Mouse (Mus musculus) T-cell, adult 2 months (primary cell): ENCODE measurements around the gene Rab44.
A peak's percentile ranks its signal among the peaks of the same experiment; 100 is the strongest.

Source experiments
- DNase-seq: peaks from one replicate; pipeline ENCODE4 v3.0.0; 2022; ENCODE audit warnings: low spot score

Gene Rab44

DNA sequence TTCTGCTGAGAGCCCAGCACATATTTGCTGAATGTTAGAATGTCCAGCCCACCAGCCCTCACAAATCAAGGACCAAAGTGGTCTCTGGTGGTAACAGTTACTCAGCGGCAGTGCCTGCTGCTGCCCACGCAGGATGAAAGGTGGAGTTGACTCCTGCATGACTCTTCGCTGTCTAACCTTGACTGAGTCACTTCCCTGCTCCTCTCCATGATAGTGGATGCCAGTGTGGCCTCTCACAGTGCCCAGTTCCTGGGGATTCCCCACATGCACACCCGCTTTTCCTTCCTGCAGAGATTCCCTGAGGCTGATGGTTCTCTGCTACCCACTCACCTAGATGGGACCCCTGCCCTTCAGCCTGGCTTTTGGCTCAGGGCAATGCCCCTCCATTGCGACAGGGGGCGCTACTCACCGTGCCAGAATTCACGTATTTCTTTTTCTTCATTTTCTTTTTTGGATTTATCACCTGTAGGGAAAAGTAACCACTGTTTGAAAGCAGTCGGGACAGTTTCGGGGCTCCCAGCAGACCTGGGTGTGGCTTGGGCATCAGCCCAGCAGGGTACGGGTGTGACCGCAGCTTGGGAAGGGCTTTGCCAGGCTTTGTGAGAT lies 55.2 kb downstream of the Rab44 start:
- no peak for DNase-seq

- DNase-seq, result no peak
Measured at GRCm38 (mm10) chr17:29170431-29171000, 56.6 kb downstream of the Rab44 start.

DNA sequence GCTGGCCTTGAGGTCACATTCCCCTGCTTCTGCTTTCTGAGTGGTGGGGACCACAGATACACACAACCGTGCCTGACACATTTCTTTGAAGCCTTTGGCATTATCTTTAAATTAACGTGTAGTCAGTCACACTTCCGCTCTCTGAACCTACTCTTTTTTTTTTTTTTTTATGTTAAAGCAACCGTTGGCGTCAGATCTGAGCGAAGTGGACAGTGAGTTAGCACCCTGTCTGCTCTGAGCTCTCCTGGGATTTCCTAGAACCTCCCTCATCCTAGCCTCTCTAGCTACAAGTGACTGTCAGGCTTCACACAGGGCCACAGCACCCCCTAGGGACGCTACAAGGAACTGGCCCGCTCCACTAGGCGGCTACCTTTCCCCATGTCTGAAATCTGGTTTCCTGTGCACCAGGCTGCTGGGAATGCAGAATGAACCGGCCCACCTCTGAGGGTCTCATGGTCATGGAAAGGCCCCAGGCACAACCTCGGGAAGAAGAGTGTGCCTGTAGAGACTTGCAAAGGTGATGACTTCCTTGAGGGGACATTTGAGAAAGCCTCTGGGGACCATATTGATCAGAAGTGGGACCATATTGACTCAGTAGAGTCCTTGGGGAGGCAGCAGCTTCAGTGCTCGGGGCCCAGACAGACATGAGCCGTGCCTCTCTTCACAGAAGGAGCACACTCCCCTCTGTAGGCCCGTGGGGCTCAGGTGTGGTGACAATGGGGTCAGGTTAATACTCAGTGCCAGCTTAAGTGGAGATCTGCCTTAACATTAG lies 57.2 kb downstream of the Rab44 start:
- peak; percentile 78 for DNase-seq

- peak; percentile 79 for DNase-seq
Measured at GRCm38 (mm10) chr17:29172062-29172461, 58.1 kb downstream of the Rab44 start.

DNA sequence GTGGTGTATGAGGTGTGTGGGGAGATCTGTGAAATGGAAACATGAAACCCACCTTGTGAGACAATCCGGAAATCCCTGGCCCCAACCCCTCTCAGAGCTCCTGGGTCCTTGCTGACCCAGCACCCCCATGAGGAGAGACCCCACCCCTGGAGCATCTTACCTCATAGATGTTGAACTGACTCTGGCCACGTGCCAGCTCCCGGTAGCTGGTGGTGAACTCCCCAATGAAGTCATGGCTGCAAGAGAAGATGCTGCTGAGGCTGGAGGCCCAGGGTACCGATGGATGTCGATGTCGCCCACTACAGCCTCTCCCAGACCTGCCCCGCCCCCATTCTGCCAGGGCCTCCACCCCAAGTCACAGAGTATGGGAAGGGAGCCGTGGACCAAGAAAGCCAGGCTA lies 59.2 kb downstream of the Rab44 start:
- no peak for DNase-seq

DNA sequence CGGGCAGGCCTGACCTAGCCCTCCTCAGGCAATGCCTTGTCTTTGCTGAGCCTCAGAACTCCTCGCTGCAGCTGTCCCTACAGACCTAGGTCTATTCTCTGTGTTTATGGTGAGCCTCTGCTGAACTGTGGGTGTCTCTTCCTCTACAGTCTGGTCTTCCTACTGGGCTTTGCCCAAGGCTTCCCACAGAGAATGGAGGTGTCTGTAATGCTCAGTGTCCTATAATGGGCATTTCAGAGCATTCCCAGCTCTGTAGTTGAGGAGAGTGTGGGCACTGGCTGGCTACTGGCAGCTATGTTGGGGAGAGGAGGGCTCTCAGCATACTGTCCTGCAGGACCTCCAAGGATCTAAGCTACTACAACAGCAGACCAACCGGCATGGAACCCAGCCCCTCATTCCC lies 61.7 kb downstream of the Rab44 start:
- no peak for DNase-seq

- peak; percentile 49 for DNase-seq
Measured at GRCm38 (mm10) chr17:29176391-29177267, 62.7 kb downstream of the Rab44 start.

- DNase-seq, result no peak
Measured at GRCm38 (mm10) chr17:29178503-29179059, 64.6 kb downstream of the Rab44 start.

DNA sequence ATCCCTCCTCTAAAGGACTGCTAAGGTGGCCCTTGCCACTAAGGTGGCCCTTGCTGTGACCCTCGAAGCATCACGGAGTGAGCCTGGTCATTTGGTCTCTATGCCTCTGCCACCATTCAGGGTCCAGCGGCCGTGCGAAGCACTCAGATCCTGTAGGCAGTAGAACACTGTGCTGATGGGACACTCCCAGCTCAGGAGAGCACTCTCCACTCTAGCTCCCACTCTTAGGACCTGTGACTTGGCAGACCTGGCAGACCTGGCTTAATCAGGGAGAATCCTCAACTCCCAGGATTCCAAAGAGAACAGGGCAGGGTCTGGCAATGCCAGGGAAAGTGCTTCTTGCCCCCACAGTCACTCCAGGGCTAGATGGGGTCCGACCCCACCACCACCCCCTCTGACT lies 66.0 kb downstream of the Rab44 start:
- no peak for DNase-seq

- no peak for DNase-seq
Measured at GRCm38 (mm10) chr17:29180406-29181127, 66.6 kb downstream of the Rab44 start.

GRCm38 (mm10) chr17:29181751-29182150 lies 67.8 kb downstream of the Rab44 start:
- DNase-seq, result no peak

- DNase-seq, result no peak
Measured at GRCm38 (mm10) chr17:29183162-29183561, 69.2 kb downstream of the Rab44 start.

- no peak for DNase-seq
Measured at GRCm38 (mm10) chr17:29185376-29186046, 71.6 kb downstream of the Rab44 start.

DNA sequence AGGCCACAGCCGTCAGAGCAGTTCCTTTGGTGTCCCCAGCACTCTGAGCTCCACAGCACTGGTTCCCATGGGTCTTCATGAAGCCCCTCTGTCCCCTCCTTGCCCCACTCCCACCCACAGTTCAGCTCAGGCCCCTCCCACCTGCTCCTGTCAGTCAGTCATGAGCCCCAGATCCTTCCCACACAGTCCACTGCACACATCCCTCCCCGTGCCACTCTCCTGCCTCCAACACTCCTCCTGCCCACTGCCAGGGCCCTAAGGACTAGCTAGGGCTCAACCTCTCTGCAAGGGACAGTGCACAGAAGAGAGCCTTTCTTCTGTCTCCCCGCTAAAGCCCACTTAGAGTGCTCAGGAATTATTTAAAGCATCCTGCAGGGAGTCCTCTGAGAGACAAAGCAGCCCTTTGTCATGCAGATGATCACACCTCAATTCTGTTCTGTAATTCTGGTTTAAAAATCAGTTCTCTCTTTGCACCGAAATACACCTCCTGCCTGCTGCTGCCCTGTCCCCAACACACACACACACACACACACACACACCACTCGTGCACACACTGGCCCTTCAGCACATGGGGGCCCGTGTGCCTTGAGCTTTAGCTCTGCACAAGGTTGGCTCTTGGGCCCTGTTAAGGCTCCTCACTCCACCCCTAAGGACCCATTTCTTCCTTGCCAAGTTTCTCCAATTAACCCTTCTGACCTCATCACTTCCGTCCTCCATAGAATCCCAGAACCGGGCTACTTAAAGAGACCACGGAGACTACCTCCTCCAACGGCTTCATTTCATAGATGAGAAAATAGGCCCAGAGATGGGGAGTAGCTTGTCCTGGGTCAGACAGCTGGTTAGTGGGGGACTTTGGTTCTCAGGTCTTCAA lies 73.3 kb downstream of the Rab44 start:
- DNase-seq, result no peak

DNA sequence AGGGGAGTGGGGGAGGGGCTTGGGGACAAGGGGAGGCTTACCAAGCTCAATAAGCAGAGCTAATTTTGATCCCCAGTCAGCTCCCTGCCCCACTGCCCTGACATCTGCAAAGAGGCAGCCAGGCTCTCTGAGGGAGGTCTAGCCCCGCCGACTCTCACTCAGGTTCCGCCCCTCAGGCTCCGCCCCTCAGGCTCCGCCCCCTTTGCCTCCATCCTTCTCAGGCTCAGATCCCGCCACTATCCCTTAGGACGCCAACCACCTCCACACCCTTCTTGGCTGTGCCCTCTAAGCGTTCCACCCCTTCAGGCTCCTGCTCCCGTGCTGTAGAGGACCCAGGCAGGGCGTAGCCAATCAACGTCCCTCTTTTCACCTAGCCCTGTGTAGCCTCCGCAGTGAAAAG lies 75.0 kb downstream of the Rab44 start:
- DNase-seq, result no peak

- no peak for DNase-seq
Measured at GRCm38 (mm10) chr17:29195579-29195978, 81.6 kb downstream of the Rab44 start.
